15 mouse cellular contexts compared by ENCODE assay signal in the genomic region with DNA sequence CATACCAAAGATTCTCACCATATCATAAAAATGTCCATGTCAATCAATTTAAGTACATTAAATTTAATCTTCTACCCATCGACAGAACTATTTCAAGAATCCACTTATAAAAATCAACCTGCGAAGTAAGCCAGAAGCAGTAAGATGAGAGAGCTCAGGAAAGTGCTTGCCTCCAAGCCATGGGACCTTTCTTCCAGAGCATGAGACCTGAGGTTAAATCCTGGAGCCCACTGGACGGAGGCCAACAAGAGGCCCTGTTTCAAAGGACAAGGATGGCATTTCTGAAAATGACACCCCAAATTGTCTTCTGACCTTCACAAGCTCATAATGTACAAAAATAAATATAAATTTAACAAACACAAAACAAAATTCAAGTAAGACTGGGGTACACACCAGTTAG.
"Had no signal": no experiment of that assay in that cellular context is flagged by ENCODE, and none has a peak within 500 bp of the region (broad histone marks: within the 10 kb centered on the region; RNA-seq: fewer than 3 reads in every experiment).

No protein-coding gene starts in this region.

- DNase-seq: kidney, adult 18-20 months; kidney, postnatal 10 days; kidney, postnatal 4 days; lung, adult 2 months; retina, postnatal 1 day; right cerebral cortex, postnatal 4 days; spleen, adult 18-20 months; thymus, adult 2 months; thymus, postnatal 25 days had no signal

- H3K4me3 ChIP-seq: left cerebral cortex, adult 2 months; midbrain, embryonic 12.5 days; neural tube, embryonic 13.5 days; stomach, embryonic 15.5 days had no signal

- H3K9ac ChIP-seq: liver, embryonic 14.5 days; midbrain, embryonic 12.5 days; neural tube, embryonic 13.5 days; stomach, embryonic 15.5 days had no signal

- H3K4me2 ChIP-seq: midbrain, embryonic 12.5 days; neural tube, embryonic 13.5 days; stomach, embryonic 15.5 days had no signal

- H3K27ac ChIP-seq: liver, embryonic 14.5 days; midbrain, embryonic 12.5 days; neural tube, embryonic 13.5 days; stomach, embryonic 15.5 days had no signal

- ATAC-seq: midbrain, embryonic 16.5 days had no signal

- H3K27me3 ChIP-seq: midbrain, embryonic 12.5 days; neural tube, embryonic 13.5 days; stomach, embryonic 15.5 days had no signal

- H3K9me3 ChIP-seq: midbrain, embryonic 12.5 days; neural tube, embryonic 13.5 days; stomach, embryonic 15.5 days had no signal
